Mouse (Mus musculus): Measurements from ENCODE around the gene Snap47. TPM values are rescaled to one million over a fixed set of nuclear protein-coding genes. Genes with fewer than 3 reads are reported as not detected.

The Snap47 gene
- total RNA-seq, 1 experiment, result 60.5 TPM

- peaks cover 2 to 4% of the 10 kb centered on the region in 2 experiments; a peak in 2 of 4 replicates for H3K4me1 ChIP-seq (ENCODE audit: control insufficient read depth in 2 of 2, insufficient read depth in 2 of 2, low read length in 2 of 2, poor library complexity in 1 of 2)
- H3K27ac ChIP-seq (ENCODE audit: insufficient read depth, low read depth, low read length, poor library complexity, severe bottlenecking), result peak overlapping the region; percentile 64; the same call in 1 of the 2 replicates
- H3K9ac ChIP-seq (ENCODE audit: insufficient read depth, low read depth, low read length, poor library complexity, severe bottlenecking), result peak overlapping the region; percentile 95
- DNase-seq (ENCODE audit: low read depth, low spot score), result peak; percentile 33
- H3K36me3 ChIP-seq (ENCODE audit: control insufficient read depth, insufficient read depth, low read length, poor library complexity, severe bottlenecking), result no peaks in the 10 kb centered on the region
- TF ChIP-seq ZNF384 (IDR thresholded peaks at IDR 0.05; ENCODE audit: low read depth, low read length) (peak; percentile 74; the same call in 1 of the 2 replicates), MAFK (IDR thresholded peaks at IDR 0.05; ENCODE audit: insufficient read depth, low read depth, low read length) (no peak)
- in situ Hi-C loops (cut with MboI; ENCODE audit: low sequenced_read_pairs in 2 of 2, unreplicated experiment in 2 of 2), result no loop called here
- H3K4me3 ChIP-seq (ENCODE audit: insufficient read depth in 1 of 2, low read depth in 1 of 2, low read length in 2 of 2, poor library complexity in 1 of 2, severe bottlenecking in 1 of 2), result peak overlapping the region; percentile 92 to 98
- no peaks in the 10 kb centered on the region for H3K9me3 ChIP-seq (ENCODE audit: control insufficient read depth, insufficient read depth, low read depth, low read length)
Observed at GRCm38 (mm10) chr11:59471413-59472325, 20.7 kb upstream of the Snap47 start.

GRCm38 (mm10) chr11:59460459-59460858, 9.5 kb upstream of the Snap47 start:
- Histone ChIP-seq H3K9me3 (ENCODE audit: control insufficient read depth, insufficient read depth, low read depth, low read length) (no peaks in the 10 kb centered on the region), H3K4me1 (ENCODE audit: control insufficient read depth in 2 of 2, insufficient read depth in 2 of 2, low read length in 2 of 2, poor library complexity in 1 of 2) (peaks cover 0 to 8% of the 10 kb centered on the region in 2 experiments; a peak in 1 of 4 replicates), H3K27ac (ENCODE audit: insufficient read depth, low read depth, low read length, poor library complexity, severe bottlenecking) (no peak overlapping the region), H3K9ac (ENCODE audit: insufficient read depth, low read depth, low read length, poor library complexity, severe bottlenecking) (no peak overlapping the region), H3K4me3 (ENCODE audit: insufficient read depth in 1 of 2, low read depth in 1 of 2, low read length in 2 of 2, poor library complexity in 1 of 2, severe bottlenecking in 1 of 2) (no peak overlapping the region), H3K36me3 (ENCODE audit: control insufficient read depth, insufficient read depth, low read length, poor library complexity, severe bottlenecking) (peaks cover 21% of the 10 kb centered on the region)
- in situ Hi-C loops (cut with MboI; ENCODE audit: low sequenced_read_pairs in 2 of 2, unreplicated experiment in 2 of 2), result no loop called here
- TF ChIP-seq HCFC1 (IDR thresholded peaks at IDR 0.05; ENCODE audit: borderline replicate concordance, insufficient read depth, low read length), result no peak
- TF ChIP-seq ZC3H11A (IDR thresholded peaks at IDR 0.05; ENCODE audit: borderline replicate concordance, low read depth, low read length), result no peak
- TF ChIP-seq CHD2 (IDR thresholded peaks at IDR 0.05; ENCODE audit: low read depth, low read length), result no peak
- no peak for TF ChIP-seq MAFK (IDR thresholded peaks at IDR 0.05; ENCODE audit: insufficient read depth, low read depth, low read length)
- no peak for TF ChIP-seq ZNF384 (IDR thresholded peaks at IDR 0.05; ENCODE audit: low read depth, low read length)
- no peak for DNase-seq (ENCODE audit: low read depth, low spot score)

GRCm38 (mm10) chr11:59458973-59459372, 8.0 kb upstream of the Snap47 start:
- Histone ChIP-seq H3K27ac (ENCODE audit: insufficient read depth, low read depth, low read length, poor library complexity, severe bottlenecking) (no peak overlapping the region), H3K9me3 (ENCODE audit: control insufficient read depth, insufficient read depth, low read depth, low read length) (no peaks in the 10 kb centered on the region), H3K36me3 (ENCODE audit: control insufficient read depth, insufficient read depth, low read length, poor library complexity, severe bottlenecking) (peaks cover 30% of the 10 kb centered on the region), H3K4me3 (ENCODE audit: insufficient read depth in 1 of 2, low read depth in 1 of 2, low read length in 2 of 2, poor library complexity in 1 of 2, severe bottlenecking in 1 of 2) (no peak overlapping the region), H3K4me1 (ENCODE audit: control insufficient read depth in 2 of 2, insufficient read depth in 2 of 2, low read length in 2 of 2, poor library complexity in 1 of 2) (peaks cover 0 to 8% of the 10 kb centered on the region in 2 experiments; a peak in 1 of 4 replicates), H3K9ac (ENCODE audit: insufficient read depth, low read depth, low read length, poor library complexity, severe bottlenecking) (no peak overlapping the region)
- in situ Hi-C loops (cut with MboI; ENCODE audit: low sequenced_read_pairs in 2 of 2, unreplicated experiment in 2 of 2), result no loop called here
- peak; percentile 51 for DNase-seq (ENCODE audit: low read depth, low spot score)
- TF ChIP-seq MAFK (IDR thresholded peaks at IDR 0.05; ENCODE audit: insufficient read depth, low read depth, low read length) (peak; percentile 66), ZNF384 (IDR thresholded peaks at IDR 0.05; ENCODE audit: low read depth, low read length) (no peak)

- in situ Hi-C loops (cut with MboI; ENCODE audit: low sequenced_read_pairs in 2 of 2, unreplicated experiment in 2 of 2), result no loop called here
- TF ChIP-seq ZC3H11A (IDR thresholded peaks at IDR 0.05; ENCODE audit: borderline replicate concordance, low read depth, low read length) (no peak), MAFK (IDR thresholded peaks at IDR 0.05; ENCODE audit: insufficient read depth, low read depth, low read length) (no peak), HCFC1 (IDR thresholded peaks at IDR 0.05; ENCODE audit: borderline replicate concordance, insufficient read depth, low read length) (no peak), ZNF384 (IDR thresholded peaks at IDR 0.05; ENCODE audit: low read depth, low read length) (no peak), CHD2 (IDR thresholded peaks at IDR 0.05; ENCODE audit: low read depth, low read length) (no peak)
- H3K9ac ChIP-seq (ENCODE audit: insufficient read depth, low read depth, low read length, poor library complexity, severe bottlenecking), result no peak overlapping the region
- H3K9me3 ChIP-seq (ENCODE audit: control insufficient read depth, insufficient read depth, low read depth, low read length), result no peaks in the 10 kb centered on the region
- H3K4me3 ChIP-seq (ENCODE audit: insufficient read depth in 1 of 2, low read depth in 1 of 2, low read length in 2 of 2, poor library complexity in 1 of 2, severe bottlenecking in 1 of 2), result no peak overlapping the region
- DNase-seq (ENCODE audit: low read depth, low spot score), result no peak
- peaks cover 0 to 8% of the 10 kb centered on the region in 2 experiments; a peak in 1 of 4 replicates for H3K4me1 ChIP-seq (ENCODE audit: control insufficient read depth in 2 of 2, insufficient read depth in 2 of 2, low read length in 2 of 2, poor library complexity in 1 of 2)
- no peak overlapping the region for H3K27ac ChIP-seq (ENCODE audit: insufficient read depth, low read depth, low read length, poor library complexity, severe bottlenecking)
- H3K36me3 ChIP-seq (ENCODE audit: control insufficient read depth, insufficient read depth, low read length, poor library complexity, severe bottlenecking), result peaks cover 35% of the 10 kb centered on the region
Observed at GRCm38 (mm10) chr11:59456891-59457290, 5.9 kb upstream of the Snap47 start.

All from ES-E14 (cell line).